Mouse (Mus musculus) urinary bladder, postnatal 25 days (tissue): ENCODE data around the gene Itga11.
"Not testable (repeated sequence)": the region's sequence is repeated elsewhere in the genome, so short reads cannot be mapped to it uniquely, and the experiment has no call there.

Experiments
- DNase-seq: peaks from one replicate; pipeline ENCODE4 v3.0.0; 2022; ENCODE audit warnings: low spot score

The Itga11 gene

GRCm38 (mm10) chr9:62767464-62767863 lies 89.8 kb downstream of the Itga11 start:
- DNase-seq: no peak

- DNase-seq: no peak
These were observed 90.7 kb downstream of the Itga11 start for GRCm38 (mm10) chr9:62768361-62768760.

GRCm38 (mm10) chr9:62772746-62773145 lies 95.1 kb downstream of the Itga11 start:
- DNase-seq: no peak

- no peak for DNase-seq
These were observed 97.8 kb downstream of the Itga11 start for GRCm38 (mm10) chr9:62775464-62775863.

- DNase-seq: peak; percentile 50
These were observed 99.8 kb downstream of the Itga11 start for GRCm38 (mm10) chr9:62777461-62777860.

GRCm38 (mm10) chr9:62778721-62779120 lies 101.1 kb downstream of the Itga11 start:
- DNase-seq: no peak

- DNase-seq: no peak
These were observed 104.3 kb downstream of the Itga11 start for GRCm38 (mm10) chr9:62781965-62782364.

GRCm38 (mm10) chr9:62782976-62783781 lies 105.6 kb downstream of the Itga11 start:
- no peak for DNase-seq

GRCm38 (mm10) chr9:62784233-62784632 lies 106.6 kb downstream of the Itga11 start:
- DNase-seq: no peak

GRCm38 (mm10) chr9:62786721-62787120 lies 109.1 kb downstream of the Itga11 start:
- DNase-seq: no peak

GRCm38 (mm10) chr9:62789856-62790255 lies 112.2 kb downstream of the Itga11 start:
- no peak for DNase-seq

- not testable (repeated sequence) for DNase-seq
These were observed 121.6 kb downstream of the Itga11 start for GRCm38 (mm10) chr9:62799218-62799617.

- no peak for DNase-seq
These were observed 132.5 kb downstream of the Itga11 start for GRCm38 (mm10) chr9:62810095-62810494.

- peak; percentile 27 for DNase-seq
These were observed 133.2 kb downstream of the Itga11 start for GRCm38 (mm10) chr9:62810543-62811515.

- peak; percentile 86 for DNase-seq
These were observed 134.0 kb downstream of the Itga11 start, which contains the start of gene Fem1b for GRCm38 (mm10) chr9:62811516-62812121. Gene Fem1b, minus strand, starts transcription at chr9:62811934.

GRCm38 (mm10) chr9:62812216-62813049 lies 134.8 kb downstream of the Itga11 start:
- DNase-seq: no peak

GRCm38 (mm10) chr9:62814751-62815150 lies 137.1 kb downstream of the Itga11 start:
- DNase-seq: no peak

GRCm38 (mm10) chr9:62816323-62817098 lies 138.9 kb downstream of the Itga11 start:
- DNase-seq: no peak

GRCm38 (mm10) chr9:62817099-62817571 lies 139.5 kb downstream of the Itga11 start:
- no peak for DNase-seq
